Comparison of ENCODE assay signal across 8 mouse cellular contexts in genomic region chr19:3832851-3833353, GRCm38 (mm10). TPM values are rescaled to one million over a fixed set of nuclear protein-coding genes. Genes with fewer than 3 reads are reported as not detected.
DNase-seq lines count a peak whose midpoint lies in the region; ATAC-seq and TF ChIP-seq lines count a peak whose summit lies in the region.

No protein-coding gene starts in this region.

- no peaks in the 10 kb centered on the region for H3K27me3 ChIP-seq in heart, adult 2 months (ENCODE audit: control insufficient read depth, insufficient read depth, low read length)
- no peaks in the 10 kb centered on the region for H3K27me3 ChIP-seq in neural tube, embryonic 15.5 days (replicated peaks)
- H3K27me3 ChIP-seq in hindbrain, embryonic 12.5 days, result no peaks in the 10 kb centered on the region

- H3K4me1 ChIP-seq in heart, adult 2 months (ENCODE audit: control insufficient read depth, insufficient read depth, low read length), result peaks cover 3% of the 10 kb centered on the region; the same call in 1 of the 2 replicates
- H3K4me1 ChIP-seq in neural tube, embryonic 15.5 days, result no peaks in the 10 kb centered on the region
- no peaks in the 10 kb centered on the region for H3K4me1 ChIP-seq in hindbrain, embryonic 12.5 days

- H3K36me3 ChIP-seq in heart, adult 2 months (ENCODE audit: control insufficient read depth, insufficient read depth, low read length), result no peaks in the 10 kb centered on the region
- H3K36me3 ChIP-seq in neural tube, embryonic 15.5 days, result no peaks in the 10 kb centered on the region
- no peaks in the 10 kb centered on the region for H3K36me3 ChIP-seq in hindbrain, embryonic 12.5 days

- intact Hi-C loops in heart, adult 2 months (cut with DNase I), result no loop called here

- TF ChIP-seq POLR2A in heart, adult 2 months (IDR thresholded peaks at IDR 0.05; ENCODE audit: insufficient read depth, low read depth, low read length), result no peak

- 14% methylated on average over 4 of the region's 4 CpGs for WGBS in heart, adult 2 months
- 75% methylated on average over 4 of the region's 4 CpGs for WGBS in neural tube, embryonic 15.5 days
- WGBS in hindbrain, embryonic 12.5 days, result 78% methylated on average over 4 of the region's 4 CpGs

- H3K9ac ChIP-seq in heart, adult 2 months (ENCODE audit: low read depth, low read length), result no peak overlapping the region
- H3K9ac ChIP-seq in neural tube, embryonic 15.5 days (replicated peaks), result no peak overlapping the region
- no peak overlapping the region for H3K9ac ChIP-seq in hindbrain, embryonic 12.5 days

- peak; percentile 50 to 64 for DNase-seq in urinary bladder, adult 18-20 months (ENCODE audit: low spot score in 2 of 2)
- no peak for DNase-seq in urinary bladder, postnatal 10 days (ENCODE audit: low spot score)
- DNase-seq in heart, adult 2 months, result peak; percentile 51 to 68
- DNase-seq in kidney, postnatal 14 days, result peak; percentile 91
- peak; percentile 16 to 37 for DNase-seq in monocyte, adult 2 months (ENCODE audit: low read depth in 1 of 2, low spot score in 2 of 2)
- no peak for DNase-seq in frontal cortex, postnatal 25 days (ENCODE audit: low spot score in 2 of 2)

- no peaks in the 10 kb centered on the region for H3K79me2 ChIP-seq in heart, adult 2 months (replicated peaks; ENCODE audit: control insufficient read depth, insufficient read depth, low read length)

- no peak for TF ChIP-seq EP300 in heart, adult 2 months (IDR thresholded peaks at IDR 0.05; ENCODE audit: insufficient read depth, low read depth, low read length)

- H3K9me3 ChIP-seq in neural tube, embryonic 15.5 days (replicated peaks), result no peaks in the 10 kb centered on the region
- H3K9me3 ChIP-seq in hindbrain, embryonic 12.5 days (replicated peaks), result no peaks in the 10 kb centered on the region

- TF ChIP-seq CTCF in heart, adult 2 months (IDR thresholded peaks at IDR 0.05), result no peak

- no peak for ATAC-seq in neural tube, embryonic 15.5 days (ENCODE audit: low FRiP score)
- ATAC-seq in hindbrain, embryonic 12.5 days (ENCODE audit: low FRiP score), result no peak

- peak overlapping the region; percentile 7; the same call in 1 of the 2 replicates for H3K27ac ChIP-seq in heart, adult 2 months
- H3K27ac ChIP-seq in neural tube, embryonic 15.5 days (replicated peaks), result no peak overlapping the region
- H3K27ac ChIP-seq in hindbrain, embryonic 12.5 days, result no peak overlapping the region

- no peak overlapping the region for H3K4me3 ChIP-seq in heart, adult 2 months
- no peak overlapping the region for H3K4me3 ChIP-seq in neural tube, embryonic 15.5 days (replicated peaks)
- no peak overlapping the region for H3K4me3 ChIP-seq in hindbrain, embryonic 12.5 days

- no peak overlapping the region for H3K4me2 ChIP-seq in neural tube, embryonic 15.5 days
- no peak overlapping the region for H3K4me2 ChIP-seq in hindbrain, embryonic 12.5 days (replicated peaks)

RNA-seq across cellular contexts. Expression of gene Chka, which starts 18.7 kb away (rescaled TPM):
- 10 to 100 TPM; 10.7 to 12.5 TPM for total RNA-seq in heart, adult 2 months (2021)
- 9.5 and 14.1 TPM in 2 replicates for polyA plus RNA-seq in heart, adult 2 months (2012; rRNA removed)
- polyA plus RNA-seq in neural tube, embryonic 15.5 days (2015; fragmentation: Nextera tagmentation; extraction: Ambion mirVana), result 59.9 and 68.7 TPM in 2 replicates
- polyA plus RNA-seq in hindbrain, embryonic 12.5 days (2016; fragmentation: Nextera tagmentation; extraction: Ambion mirVana), result 63.2 and 66.8 TPM in 2 replicates

Comparison
In these comparisons a context has a peak if more than half of its experiments do, and no peak if none do; other contexts are left out.
1. DNase-seq: peak in urinary bladder, adult 18-20 months (2 of 2), heart, adult 2 months (2 of 2), kidney, postnatal 14 days (single experiment) and monocyte, adult 2 months (2 of 2); none in urinary bladder, postnatal 10 days (single experiment) and frontal cortex, postnatal 25 days (0 of 2).